Mouse (Mus musculus): ENCODE data around the gene Gm11487. TPM values are rescaled to one million over a fixed set of nuclear protein-coding genes. Genes with fewer than 3 reads are reported as not detected.
"Not testable (repeated sequence)": the region's sequence is repeated elsewhere in the genome, so short reads cannot be mapped to it uniquely, and the experiment has no call there.

Gm11487 gene
- not detected in 2 replicates for polyA plus RNA-seq (2016; fragmentation: Nextera tagmentation; extraction: Ambion mirVana)

DNA sequence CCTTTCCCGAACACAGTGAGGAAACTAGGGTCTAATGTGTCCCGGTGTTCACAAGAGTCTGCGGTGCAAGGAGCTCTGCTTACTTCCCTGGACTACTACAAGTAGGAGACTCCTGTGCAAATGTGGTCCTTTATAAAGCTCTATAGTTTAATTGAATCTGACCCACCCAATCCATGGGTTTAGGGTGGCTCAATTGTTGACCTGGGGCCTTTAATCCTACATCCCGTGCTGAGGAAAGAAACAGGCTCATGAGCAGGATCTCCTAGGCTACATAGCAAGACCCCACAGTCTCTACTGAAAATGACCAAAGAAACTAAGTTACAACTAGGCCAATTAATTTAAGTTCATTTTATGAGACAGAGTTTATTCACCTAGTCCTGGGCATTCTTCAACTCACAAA lies at the start of gene Gm11487:
Gene Gm11487 (minus strand): TSS at position 101 of the 400 bp plus-strand sequence.
- 91% methylated on average over 4 of the region's 4 CpGs for WGBS
- H3K36me3 ChIP-seq; H3K9me3 ChIP-seq (replicated peaks); H3K27me3 ChIP-seq (ENCODE audit: low read depth, poor library complexity, severe bottlenecking); H3K4me1 ChIP-seq; H3K27ac ChIP-seq (replicated peaks); DNase-seq (ENCODE audit: low spot score); H3K4me3 ChIP-seq: not testable (repeated sequence)

DNA sequence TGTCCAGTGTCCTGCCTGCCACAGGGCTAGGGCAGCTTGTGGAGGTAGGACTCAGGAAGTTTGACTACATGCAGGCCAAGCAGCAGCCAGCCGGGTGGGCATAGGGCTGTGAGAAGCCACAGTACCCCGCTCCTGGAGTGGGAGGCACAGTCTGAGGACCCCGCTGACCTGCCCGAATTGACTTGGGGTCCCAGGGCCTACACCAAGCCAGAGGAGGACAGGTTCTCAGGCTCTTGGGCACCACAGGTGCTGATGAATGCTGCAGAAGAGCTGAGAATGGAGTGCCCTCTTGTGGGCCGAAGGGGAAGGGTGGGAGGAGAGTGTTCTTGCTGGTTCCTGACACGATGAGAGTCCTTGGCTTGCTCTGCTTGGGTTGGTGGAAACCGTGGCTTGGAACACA lies 39.8 kb upstream of the Gm11487 start:
- Histone ChIP-seq H3K36me3 (no peaks in the 10 kb centered on the region), H3K9me3 (replicated peaks) (no peaks in the 10 kb centered on the region), H3K27me3 (ENCODE audit: low read depth, poor library complexity, severe bottlenecking) (no peaks in the 10 kb centered on the region), H3K4me3 (no peak overlapping the region), H3K27ac (replicated peaks) (no peak overlapping the region), H3K4me1 (no peaks in the 10 kb centered on the region)
- 63% methylated on average over 7 of the region's 7 CpGs for WGBS
- DNase-seq (ENCODE audit: low spot score): peak; percentile 30

DNA sequence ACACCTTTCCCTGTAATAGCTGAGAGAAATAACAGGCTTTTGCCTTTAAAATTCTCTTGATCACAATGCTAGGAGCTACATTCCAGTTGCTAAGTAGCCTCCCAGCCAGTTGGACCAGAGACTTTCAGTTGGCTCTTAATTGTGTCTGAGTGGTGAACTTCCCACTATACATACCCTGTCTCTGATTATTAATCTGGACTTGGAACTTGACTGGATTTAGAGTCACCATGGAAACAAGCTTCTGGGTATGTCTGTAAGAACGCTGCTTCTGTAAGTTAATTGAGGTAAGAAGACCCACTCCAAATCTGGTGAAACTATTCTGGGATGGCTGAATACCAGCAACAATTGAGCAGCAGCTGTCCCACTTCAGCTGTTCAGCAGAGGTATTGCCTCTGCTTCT lies 37.7 kb upstream of the Gm11487 start:
- DNase-seq (ENCODE audit: low spot score): no peak
- no peaks in the 10 kb centered on the region for H3K27me3 ChIP-seq (ENCODE audit: low read depth, poor library complexity, severe bottlenecking)
- no peaks in the 10 kb centered on the region for H3K4me1 ChIP-seq
- 52% methylated on average over 1 of the region's 1 CpGs for WGBS
- H3K9me3 ChIP-seq (replicated peaks): no peaks in the 10 kb centered on the region
- H3K4me3 ChIP-seq: no peak overlapping the region
- H3K36me3 ChIP-seq: no peaks in the 10 kb centered on the region
- no peak overlapping the region for H3K27ac ChIP-seq (replicated peaks)

DNA sequence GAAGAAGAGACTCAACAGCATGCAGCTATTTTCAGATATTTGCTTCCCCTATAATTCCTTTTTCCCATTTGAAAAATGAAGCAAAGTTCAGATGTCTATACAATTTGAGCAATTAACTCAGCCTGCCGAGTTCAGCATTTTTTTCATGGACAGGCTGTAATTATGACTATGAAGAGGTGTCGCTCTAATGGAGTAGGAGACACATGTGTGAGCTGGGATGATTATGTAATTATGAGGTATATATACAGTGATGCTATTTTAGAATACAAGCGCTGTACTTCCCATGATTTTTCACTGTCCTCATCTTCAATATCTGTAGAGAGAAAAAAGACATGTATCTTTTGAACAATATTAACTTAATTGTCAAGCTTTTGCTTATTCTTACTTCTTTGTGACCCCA lies 21.0 kb upstream of the Gm11487 start:
- Histone ChIP-seq H3K27ac (replicated peaks) (no peak overlapping the region), H3K4me3 (no peak overlapping the region)

DNA sequence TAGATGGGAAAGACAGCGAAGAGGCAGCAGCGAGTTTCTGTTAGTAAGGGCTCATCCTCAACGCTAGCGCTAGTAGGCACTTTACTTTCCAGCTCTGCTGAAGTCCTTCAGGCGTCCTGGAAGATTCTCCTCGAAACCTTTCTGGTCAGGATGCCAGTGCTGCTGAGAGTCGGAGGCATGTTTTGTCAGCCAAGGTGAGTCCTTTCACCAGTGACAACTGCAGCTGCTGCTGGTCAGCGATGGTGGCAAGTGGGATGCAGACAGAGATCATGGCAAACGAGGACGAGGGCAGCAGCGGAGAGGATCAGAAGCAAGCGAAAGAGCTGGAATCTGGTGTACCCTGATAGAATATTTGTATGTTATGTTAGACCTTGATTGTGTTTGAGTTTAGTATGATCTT lies 18.2 kb upstream of the Gm11487 start:
- DNase-seq (ENCODE audit: low spot score): no peak
- no peaks in the 10 kb centered on the region for H3K27me3 ChIP-seq (ENCODE audit: low read depth, poor library complexity, severe bottlenecking)
- 96% methylated on average over 12 of the region's 12 CpGs for WGBS
- H3K36me3 ChIP-seq: no peaks in the 10 kb centered on the region
- no peak overlapping the region for H3K27ac ChIP-seq (replicated peaks)
- H3K4me1 ChIP-seq: no peaks in the 10 kb centered on the region
- no peaks in the 10 kb centered on the region for H3K9me3 ChIP-seq (replicated peaks)
- H3K4me3 ChIP-seq: no peak overlapping the region

More for the DNA sequence above, 21.0 kb upstream of the Gm11487 start:
- Histone ChIP-seq H3K27me3 (ENCODE audit: low read depth, poor library complexity, severe bottlenecking) (no peaks in the 10 kb centered on the region), H3K4me1 (no peaks in the 10 kb centered on the region), H3K36me3 (no peaks in the 10 kb centered on the region), H3K9me3 (replicated peaks) (no peaks in the 10 kb centered on the region)
- WGBS: 96% methylated on average over 3 of the region's 3 CpGs
- DNase-seq (ENCODE audit: low spot score): no peak

DNA sequence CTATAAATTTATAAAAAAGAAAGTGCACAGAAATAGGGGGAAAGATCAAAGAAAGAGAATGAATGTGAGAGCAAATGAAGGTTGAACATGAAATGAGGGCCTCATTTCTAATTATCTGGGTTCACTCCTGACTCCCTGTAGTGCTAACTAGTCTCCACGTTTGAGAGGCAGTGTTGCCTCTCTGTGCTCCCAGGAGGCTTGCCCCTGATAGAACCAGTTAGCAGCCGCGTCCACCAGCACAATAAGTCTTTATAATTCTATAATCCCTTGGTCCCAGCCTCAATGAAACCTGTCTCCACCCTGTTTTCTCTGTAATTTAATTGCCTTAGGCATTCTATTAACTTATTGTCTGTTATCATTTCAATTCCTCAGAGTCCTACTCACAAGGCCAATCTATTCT lies 38.3 kb downstream of the Gm11487 start:
- H3K4me3 ChIP-seq: no peak overlapping the region
- 33% methylated on average over 3 of the region's 3 CpGs for whole genome bisulfite sequencing
- no peaks in the 10 kb centered on the region for H3K4me1 ChIP-seq
- H3K27ac ChIP-seq (replicated peaks): no peak overlapping the region
- no peaks in the 10 kb centered on the region for H3K36me3 ChIP-seq
- DNase-seq (ENCODE audit: low spot score): no peak
- no peaks in the 10 kb centered on the region for H3K9me3 ChIP-seq (replicated peaks)
- no peaks in the 10 kb centered on the region for H3K27me3 ChIP-seq (ENCODE audit: low read depth, poor library complexity, severe bottlenecking)

Other genes with a start within 250 kb of the Gm11487 start
- not detected in 2 replicates for gene Gm11238, start 202.8 kb upstream of the Gm11487 start, polyA plus RNA-seq (2016; fragmentation: Nextera tagmentation; extraction: Ambion mirVana)
- not detected in 2 replicates for gene Gm11237, start 217.9 kb upstream of the Gm11487 start, polyA plus RNA-seq (2016; fragmentation: Nextera tagmentation; extraction: Ambion mirVana)
- not detected in 2 replicates for gene Gm11236, start 233.0 kb upstream of the Gm11487 start, polyA plus RNA-seq (2016; fragmentation: Nextera tagmentation; extraction: Ambion mirVana)